Comparison of ENCODE assay signal across 17 mouse cellular contexts in genomic region chr16:65332412-65332811, GRCm38 (mm10).
"Had no signal": no experiment of that assay in that cellular context is flagged by ENCODE, and none has a peak within 500 bp of the region (broad histone marks: within the 10 kb centered on the region; RNA-seq: fewer than 3 reads in every experiment).

No protein-coding gene starts in this region.

- ATAC-seq: liver, embryonic 12.5 days; liver, postnatal 0 days; lung, postnatal 0 days; midbrain, embryonic 13.5 days; midbrain, embryonic 15.5 days; midbrain, embryonic 16.5 days had no signal

- DNase-seq: left cerebral cortex, postnatal 4 days; liver; liver, embryonic 13.5 days; liver, postnatal 0 days; lung, adult 18-20 months; lung, adult 2 months; lung, embryonic 14.5 days; lung, postnatal 10 days; lung, postnatal 14 days; lung, postnatal 36 days; lung, postnatal 4 days; midbrain, embryonic 14.5 days had no signal
